Mouse (Mus musculus): ENCODE measurements around the gene Amotl2.

- TF ChIP-seq MYOG (IDR thresholded peaks at IDR 0.05; ENCODE audit: control insufficient read depth in 1 of 3, insufficient read depth in 1 of 3, insufficient read length in 2 of 3, low read depth in 2 of 3) (no peak), USF1 (IDR thresholded peaks at IDR 0.05; ENCODE audit: low read depth) (no peak), POLR2AphosphoS2 (IDR thresholded peaks at IDR 0.05; ENCODE audit: insufficient read length, low read depth) (no peak), CEBPB (IDR thresholded peaks at IDR 0.05; ENCODE audit: insufficient read depth, poor library complexity, severe bottlenecking) (no peak), SRF (IDR thresholded peaks at IDR 0.05; ENCODE audit: control insufficient read depth, insufficient read length, low read depth) (no peak), POLR2A (IDR thresholded peaks at IDR 0.05; ENCODE audit: insufficient read length, low read depth) (no peak), MAX (IDR thresholded peaks at IDR 0.05; ENCODE audit: low read depth) (no peak)
Measured at GRCm38 (mm10) chr9:102720567-102721167, 4.2 kb downstream of the Amotl2 start.

Data from myocyte (in vitro differentiated cells).